Mouse (Mus musculus): Measurements from ENCODE around the gene Slamf6. TPM values are rescaled to one million over a fixed set of nuclear protein-coding genes. Genes with fewer than 3 reads are reported as not detected.

Slamf6 gene
- polyA plus RNA-seq, 1 experiment from 2014 or later, result 0.37 TPM

DNA sequence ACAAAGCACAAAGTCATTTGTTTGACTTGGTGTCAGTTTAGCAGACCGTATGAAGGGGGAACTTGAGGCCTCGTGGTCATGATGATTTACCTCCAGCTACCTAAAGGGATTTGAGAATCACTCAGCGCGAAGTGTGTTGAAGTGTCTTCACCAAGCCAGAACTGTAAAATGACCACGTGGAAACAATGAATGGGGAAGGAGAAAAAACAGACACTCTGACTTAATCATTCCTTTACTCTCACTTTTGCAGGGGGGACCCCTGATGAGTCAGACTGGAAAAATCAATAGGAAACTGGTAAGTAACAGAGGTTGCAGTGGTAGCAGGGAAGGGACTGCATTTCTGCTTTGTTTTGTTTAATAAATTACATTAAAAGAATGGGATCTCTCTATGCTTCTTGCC lies 64.9 kb downstream of the Slamf6 start:
- H3K27me3 ChIP-seq (replicated peaks), result no peaks in the 10 kb centered on the region
- H3K4me3 ChIP-seq, result no peak overlapping the region
- 56% methylated on average over 5 of the region's 5 CpGs for WGBS
- H3K9me3 ChIP-seq, result 0 out of 2 replicates have a peak, but pooled peaks cover 4% of the 10 kb centered on the region
- no peak for ATAC-seq (ENCODE audit: extremely low read depth, insufficient number of reproducible peaks, low FRiP score, low TSS enrichment)
- H3K4me2 ChIP-seq, result no peak overlapping the region
- no peak overlapping the region for H3K27ac ChIP-seq (replicated peaks)
- no peaks in the 10 kb centered on the region for H3K36me3 ChIP-seq
- no peak overlapping the region for H3K9ac ChIP-seq
- no peaks in the 10 kb centered on the region for H3K4me1 ChIP-seq

DNA sequence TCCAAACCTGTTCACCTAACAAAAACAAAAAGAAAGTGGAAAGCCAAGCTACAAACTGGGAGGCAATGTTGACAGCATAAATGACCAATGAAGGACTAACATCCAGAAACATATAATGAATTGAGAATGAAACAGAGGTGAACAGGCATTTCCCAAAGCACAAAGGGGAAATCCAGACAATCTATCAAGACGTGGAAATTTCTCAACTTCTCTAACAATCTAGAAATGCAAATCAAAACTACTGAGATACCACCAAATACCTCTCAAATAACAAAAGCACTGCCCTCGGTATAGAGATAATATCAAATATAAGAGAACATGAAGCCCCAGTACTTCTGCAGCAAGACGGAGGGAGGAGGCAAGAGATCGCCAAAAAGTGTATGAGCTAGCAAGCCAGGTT lies 65.4 kb downstream of the Slamf6 start:
- Histone ChIP-seq H3K27me3 (replicated peaks) (no peaks in the 10 kb centered on the region), H3K9ac (no peak overlapping the region), H3K4me1 (no peaks in the 10 kb centered on the region), H3K4me2 (no peak overlapping the region), H3K27ac (replicated peaks) (no peak overlapping the region), H3K9me3 (0 out of 2 replicates have a peak, but pooled peaks cover 4% of the 10 kb centered on the region), H3K4me3 (no peak overlapping the region), H3K36me3 (no peaks in the 10 kb centered on the region)
- no peak for ATAC-seq (ENCODE audit: extremely low read depth, insufficient number of reproducible peaks, low FRiP score, low TSS enrichment)
- WGBS, result 69% methylated on average over 4 of the region's 4 CpGs

DNA sequence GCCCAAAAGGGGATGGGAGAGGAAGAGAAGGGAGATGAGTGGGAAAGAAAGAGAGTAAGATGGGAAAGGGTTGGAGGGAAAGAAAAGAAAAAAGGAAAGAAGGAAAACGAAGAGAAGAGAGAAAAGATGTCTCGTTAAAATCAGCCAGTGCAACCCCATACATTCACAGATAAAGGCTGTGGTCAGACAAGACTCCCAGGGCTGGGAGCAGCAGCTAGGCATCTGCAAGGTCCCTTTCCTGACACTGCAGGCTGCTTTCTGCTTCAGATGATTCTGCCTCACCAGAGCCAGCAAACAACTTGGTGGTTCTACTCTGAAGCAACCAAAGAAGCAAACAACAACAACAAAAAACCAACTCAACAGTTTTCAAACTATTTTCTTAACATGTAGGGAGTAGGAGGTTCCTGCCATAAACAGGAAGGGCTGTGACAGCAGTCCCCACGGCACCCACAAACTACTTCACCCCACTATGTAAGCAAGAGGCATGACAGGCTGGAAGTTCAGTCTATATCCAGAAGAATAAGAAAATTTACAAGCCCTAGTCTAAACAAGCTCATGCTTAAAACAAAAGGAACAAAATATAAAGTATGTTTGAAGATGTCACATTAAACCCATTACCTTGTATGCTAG lies 66.2 kb downstream of the Slamf6 start:
- Histone ChIP-seq H3K9ac (no peak overlapping the region), H3K27me3 (replicated peaks) (no peaks in the 10 kb centered on the region), H3K9me3 (0 out of 2 replicates have a peak, but pooled peaks cover 4% of the 10 kb centered on the region), H3K4me2 (no peak overlapping the region), H3K27ac (replicated peaks) (no peak overlapping the region), H3K4me3 (no peak overlapping the region), H3K4me1 (no peaks in the 10 kb centered on the region), H3K36me3 (no peaks in the 10 kb centered on the region)
- ATAC-seq (ENCODE audit: extremely low read depth, insufficient number of reproducible peaks, low FRiP score, low TSS enrichment), result no peak
- WGBS, result 42% methylated on average over 3 of the region's 3 CpGs

DNA sequence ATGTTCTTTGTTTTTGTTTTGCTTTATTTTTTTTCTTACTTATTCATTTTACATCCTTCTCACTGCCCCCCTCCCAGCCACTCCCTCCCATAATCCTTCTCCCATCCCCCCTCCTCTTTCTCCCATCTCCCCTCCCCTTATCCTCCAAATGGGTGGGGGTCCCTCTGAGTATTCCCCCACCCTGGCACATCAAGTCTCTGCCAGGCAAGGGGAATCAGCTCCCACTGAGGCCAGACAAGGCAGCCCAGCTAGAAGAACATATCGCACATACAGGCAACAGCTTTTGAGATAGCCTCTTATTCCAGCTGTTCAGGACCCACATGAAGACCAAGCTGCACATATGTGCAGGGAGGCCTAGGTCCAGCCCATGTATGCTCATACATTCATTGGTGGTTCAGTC lies 66.8 kb downstream of the Slamf6 start:
- no peak overlapping the region for H3K27ac ChIP-seq (replicated peaks)
- no peaks in the 10 kb centered on the region for H3K4me1 ChIP-seq
- no peak overlapping the region for H3K9ac ChIP-seq
- H3K27me3 ChIP-seq (replicated peaks), result no peaks in the 10 kb centered on the region
- WGBS, result 97% methylated on average over 1 of the region's 1 CpGs
- H3K36me3 ChIP-seq, result no peaks in the 10 kb centered on the region
- H3K9me3 ChIP-seq, result 0 out of 2 replicates have a peak, but pooled peaks cover 4% of the 10 kb centered on the region
- H3K4me2 ChIP-seq, result no peak overlapping the region
- no peak overlapping the region for H3K4me3 ChIP-seq
- ATAC-seq (ENCODE audit: extremely low read depth, insufficient number of reproducible peaks, low FRiP score, low TSS enrichment), result no peak

DNA sequence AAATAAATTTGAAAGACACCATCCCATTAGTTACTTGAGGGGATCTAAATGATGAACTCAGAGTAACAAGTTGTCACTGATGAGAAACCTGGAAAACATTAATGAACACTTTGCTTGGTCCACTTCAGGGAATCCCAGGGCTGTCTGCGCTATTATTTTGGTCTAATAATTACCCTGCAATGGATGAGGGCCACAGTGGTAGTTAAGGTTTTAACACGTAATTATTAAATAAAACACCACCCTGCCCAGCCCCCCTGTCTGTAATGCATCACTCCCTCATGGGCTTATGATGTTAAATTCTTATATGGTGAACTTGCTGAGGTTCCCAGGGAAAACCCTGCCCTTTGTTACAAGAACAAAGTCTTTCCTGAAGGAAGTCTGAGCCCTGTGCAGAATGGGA lies 74.6 kb downstream of the Slamf6 start:
- Histone ChIP-seq H3K9ac (no peak overlapping the region), H3K9me3 (no peaks in the 10 kb centered on the region), H3K4me2 (no peak overlapping the region), H3K4me1 (peaks cover 31% of the 10 kb centered on the region), H3K27ac (replicated peaks) (no peak overlapping the region), H3K27me3 (replicated peaks) (no peaks in the 10 kb centered on the region), H3K4me3 (no peak overlapping the region), H3K36me3 (no peaks in the 10 kb centered on the region)
- ATAC-seq (ENCODE audit: extremely low read depth, insufficient number of reproducible peaks, low FRiP score, low TSS enrichment), result no peak
- WGBS, result 80% methylated on average over 2 of the region's 2 CpGs

DNA sequence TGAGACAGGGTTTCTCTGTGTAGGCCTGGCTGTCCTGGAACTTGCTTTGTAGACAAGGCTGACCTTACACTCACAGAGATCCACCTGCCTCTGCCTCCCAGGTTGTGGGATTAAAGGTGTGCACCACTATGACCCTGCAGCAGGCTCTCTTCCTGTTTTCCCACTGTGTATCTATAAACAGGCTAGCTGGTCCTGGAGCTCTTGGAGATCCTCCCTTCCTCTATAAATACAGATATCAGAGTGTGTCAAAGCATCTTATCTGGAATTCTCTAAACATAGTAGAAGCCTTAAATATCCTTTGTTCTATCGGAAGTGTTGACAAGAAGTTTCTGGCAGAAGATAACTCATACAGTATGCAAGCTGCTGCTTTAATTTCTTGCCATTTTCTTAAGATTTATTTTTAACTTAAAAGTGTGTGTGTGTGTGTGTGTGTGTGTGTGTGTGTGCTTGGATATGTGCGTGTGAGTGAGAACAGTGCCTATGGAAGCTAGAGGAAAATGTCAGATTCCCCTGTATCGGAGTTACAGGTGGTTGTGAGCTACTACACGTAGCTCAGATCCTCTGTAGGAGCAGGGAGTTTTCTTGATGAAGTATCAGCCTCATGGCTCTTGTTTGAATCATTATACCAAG lies 75.7 kb downstream of the Slamf6 start:
- H3K4me2 ChIP-seq, result no peak overlapping the region
- no peak overlapping the region for H3K27ac ChIP-seq (replicated peaks)
- no peak overlapping the region for H3K4me3 ChIP-seq
- no peak overlapping the region for H3K9ac ChIP-seq
- no peaks in the 10 kb centered on the region for H3K36me3 ChIP-seq
- peaks cover 32% of the 10 kb centered on the region for H3K4me1 ChIP-seq
- no peaks in the 10 kb centered on the region for H3K27me3 ChIP-seq (replicated peaks)
- H3K9me3 ChIP-seq, result no peaks in the 10 kb centered on the region
- ATAC-seq (ENCODE audit: extremely low read depth, insufficient number of reproducible peaks, low FRiP score, low TSS enrichment), result no peak
- 36% methylated on average over 4 of the region's 4 CpGs for WGBS

DNA sequence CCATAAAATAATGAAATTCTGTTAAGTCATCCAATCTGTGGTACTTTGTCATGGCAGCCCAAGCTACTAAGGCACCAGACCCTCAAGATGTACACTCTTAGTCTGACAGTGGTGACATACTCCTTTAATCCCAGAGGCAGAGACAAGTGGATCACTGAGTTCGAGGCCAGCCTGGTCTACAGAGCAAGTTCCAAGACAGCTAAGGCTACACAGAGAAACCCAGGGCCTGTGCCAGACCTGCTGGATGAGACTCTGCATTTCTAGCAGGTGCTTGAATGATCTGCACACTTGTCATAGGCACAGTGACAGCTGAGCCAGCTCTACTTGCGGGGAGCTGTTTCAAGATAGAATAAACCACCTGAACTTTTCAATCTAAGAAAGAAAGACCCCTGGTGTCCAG lies 77.2 kb downstream of the Slamf6 start:
- H3K9me3 ChIP-seq, result no peaks in the 10 kb centered on the region
- H3K4me2 ChIP-seq, result no peak overlapping the region
- peaks cover 32% of the 10 kb centered on the region for H3K4me1 ChIP-seq
- ATAC-seq (ENCODE audit: extremely low read depth, insufficient number of reproducible peaks, low FRiP score, low TSS enrichment), result no peak
- WGBS, result 53% methylated on average over 2 of the region's 2 CpGs
- H3K4me3 ChIP-seq, result no peak overlapping the region
- H3K27me3 ChIP-seq (replicated peaks), result no peaks in the 10 kb centered on the region
- peak overlapping the region; percentile 64 for H3K27ac ChIP-seq (replicated peaks)
- no peaks in the 10 kb centered on the region; the same call in 1 of the 2 replicates for H3K36me3 ChIP-seq
- no peak overlapping the region for H3K9ac ChIP-seq

DNA sequence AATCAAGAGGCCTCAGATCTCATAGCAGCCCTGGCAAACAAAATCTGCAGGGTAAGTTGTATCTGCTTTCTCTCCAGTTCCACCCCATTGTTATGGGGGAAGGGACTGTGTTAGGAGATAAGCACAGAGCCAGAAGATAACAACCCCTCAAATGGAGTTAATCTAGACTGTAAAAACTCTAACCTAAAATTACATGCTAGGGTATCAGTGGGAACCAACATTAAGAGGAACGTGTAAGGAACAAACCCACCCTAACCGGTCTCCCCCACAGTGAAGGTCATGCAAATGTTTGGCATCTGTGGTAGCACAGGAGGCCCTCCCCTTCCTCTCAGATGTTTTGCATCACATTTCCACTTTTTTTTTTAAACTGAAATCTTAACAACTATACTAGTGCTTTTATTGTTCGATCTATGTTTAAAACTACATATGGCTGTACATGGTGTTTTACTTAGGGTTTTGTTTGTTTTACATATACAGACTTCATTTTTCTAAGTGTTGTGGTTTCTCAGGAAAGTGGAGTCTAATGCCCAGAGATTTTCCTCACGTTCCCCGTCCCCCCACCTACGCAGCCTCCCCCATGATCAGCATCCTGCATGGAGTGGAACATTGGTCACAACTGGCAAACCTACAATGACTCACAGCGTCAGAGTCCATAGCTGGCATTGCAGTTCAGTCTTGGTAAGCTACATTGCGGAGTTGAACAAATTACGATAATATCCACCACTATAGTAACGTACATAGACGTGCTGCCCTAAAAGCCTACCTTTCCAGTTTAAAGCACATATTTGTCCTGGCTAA lies 77.8 kb downstream of the Slamf6 start:
- WGBS, result 62% methylated on average over 11 of the region's 11 CpGs
- no peak overlapping the region for H3K4me2 ChIP-seq

DNA sequence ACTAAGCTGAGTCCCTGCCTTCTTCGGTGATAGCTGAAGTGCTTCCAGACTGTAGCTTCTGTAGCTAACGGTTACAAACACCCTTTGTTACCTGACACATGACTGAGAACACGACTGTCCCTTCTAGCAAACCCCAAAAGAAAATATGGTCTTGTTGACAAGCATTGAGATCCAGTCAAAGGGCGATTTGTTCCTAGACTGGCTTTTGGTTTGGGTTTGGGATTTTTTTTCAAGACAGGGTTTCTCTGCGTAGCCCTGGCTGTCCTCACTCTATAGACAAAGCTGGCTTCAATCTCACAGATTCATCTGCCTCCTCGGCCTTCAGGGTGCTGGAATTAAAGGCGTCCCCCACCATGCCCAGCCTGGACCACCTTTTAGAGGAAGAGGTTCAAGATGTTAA lies 79.4 kb downstream of the Slamf6 start:
- Histone ChIP-seq H3K4me3 (no peak overlapping the region), H3K4me1 (peaks cover 32% of the 10 kb centered on the region), H3K36me3 (no peaks in the 10 kb centered on the region; the same call in 1 of the 2 replicates), H3K9ac (no peak overlapping the region), H3K27ac (replicated peaks) (0 out of 2 replicates have a peak overlapping the region, but pooled peaks have one; percentile 13), H3K27me3 (replicated peaks) (no peaks in the 10 kb centered on the region), H3K9me3 (no peaks in the 10 kb centered on the region), H3K4me2 (no peak overlapping the region)
- no peak for ATAC-seq (ENCODE audit: extremely low read depth, insufficient number of reproducible peaks, low FRiP score, low TSS enrichment)
- 48% methylated on average over 7 of the region's 7 CpGs for WGBS

More for the DNA sequence above, 77.8 kb downstream of the Slamf6 start:
- Histone ChIP-seq H3K9me3 (no peaks in the 10 kb centered on the region), H3K36me3 (no peaks in the 10 kb centered on the region; the same call in 1 of the 2 replicates), H3K27me3 (replicated peaks) (no peaks in the 10 kb centered on the region), H3K4me1 (peaks cover 32% of the 10 kb centered on the region), H3K4me3 (no peak overlapping the region), H3K9ac (no peak overlapping the region), H3K27ac (replicated peaks) (peak overlapping the region; percentile 64)
- no peak for ATAC-seq (ENCODE audit: extremely low read depth, insufficient number of reproducible peaks, low FRiP score, low TSS enrichment)

DNA sequence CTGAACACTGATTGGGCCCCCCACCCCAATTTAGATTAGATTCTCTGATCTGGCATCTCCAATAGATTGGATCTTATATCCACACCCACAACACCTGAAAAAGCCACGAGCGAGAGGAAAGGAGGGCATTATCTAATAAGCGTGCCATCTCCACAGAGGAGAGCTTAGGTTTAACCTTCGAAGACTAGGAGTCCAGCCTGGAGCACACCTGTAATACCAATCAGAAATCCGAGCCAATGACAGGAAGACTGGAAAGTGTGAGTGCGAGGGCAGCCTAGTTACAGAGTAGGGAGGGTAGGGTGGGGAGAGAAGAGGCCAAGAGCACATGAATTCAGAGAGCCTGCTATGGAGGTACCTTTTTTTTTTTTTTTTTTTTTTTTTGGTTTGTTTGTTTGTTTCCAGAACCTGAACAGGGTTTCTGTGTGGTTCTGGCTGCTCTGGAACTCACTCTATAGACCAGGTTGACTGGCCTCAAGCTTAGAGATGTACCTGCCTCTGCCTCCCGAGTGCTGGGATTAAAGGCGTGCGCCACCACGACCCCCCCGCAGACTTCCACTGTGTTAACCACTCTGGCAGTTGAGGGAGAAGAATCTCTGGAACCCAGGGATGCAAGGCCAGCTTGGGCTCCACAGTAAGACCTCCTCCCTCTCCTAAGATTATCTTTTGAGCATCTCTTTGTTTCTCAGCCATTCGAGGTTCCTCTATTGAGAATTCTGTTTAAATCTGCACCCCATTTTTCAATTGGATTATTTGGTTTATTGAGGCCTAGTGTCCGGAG lies 81.7 kb downstream of the Slamf6 start:
- Histone ChIP-seq H3K27me3 (replicated peaks) (no peaks in the 10 kb centered on the region), H3K9me3 (no peaks in the 10 kb centered on the region), H3K9ac (no peak overlapping the region), H3K27ac (replicated peaks) (no peak overlapping the region), H3K4me3 (no peak overlapping the region), H3K4me2 (no peak overlapping the region), H3K4me1 (peaks cover 26% of the 10 kb centered on the region), H3K36me3 (peaks cover 15% of the 10 kb centered on the region)
- WGBS, result 84% methylated on average over 13 of the region's 13 CpGs
- no peak for ATAC-seq (ENCODE audit: extremely low read depth, insufficient number of reproducible peaks, low FRiP score, low TSS enrichment)

DNA sequence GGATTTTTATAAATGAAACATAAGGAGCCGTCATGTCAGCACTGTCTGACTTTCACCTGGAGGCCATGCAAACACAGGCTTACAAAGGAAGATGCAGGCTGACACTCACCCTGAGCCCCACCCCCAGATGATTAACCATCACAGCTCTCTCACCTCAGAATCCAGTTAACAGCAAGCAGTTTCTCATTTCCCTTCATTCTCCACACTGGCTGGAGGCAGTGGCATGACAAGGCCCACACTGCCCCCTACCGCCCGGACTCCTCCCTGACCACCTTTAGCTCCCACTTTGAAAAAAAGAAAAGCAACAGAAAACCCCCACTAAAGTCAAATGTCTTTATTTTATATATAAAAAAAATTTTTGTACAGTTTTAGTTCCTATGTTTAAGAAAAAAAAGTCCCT lies 83.3 kb downstream of the Slamf6 start:
- 39% methylated on average over 3 of the region's 3 CpGs for WGBS
- H3K9me3 ChIP-seq, result no peaks in the 10 kb centered on the region
- no peak for ATAC-seq (ENCODE audit: extremely low read depth, insufficient number of reproducible peaks, low FRiP score, low TSS enrichment)

More for the DNA sequence above, 83.3 kb downstream of the Slamf6 start:
- Histone ChIP-seq H3K4me1 (peaks cover 10% of the 10 kb centered on the region), H3K36me3 (peaks cover 31% of the 10 kb centered on the region), H3K27ac (replicated peaks) (no peak overlapping the region), H3K4me2 (no peak overlapping the region), H3K27me3 (replicated peaks) (no peaks in the 10 kb centered on the region), H3K9ac (no peak overlapping the region), H3K4me3 (no peak overlapping the region)

Data from heart, embryonic 13.5 days (tissue).